Mouse (Mus musculus) hematopoietic stem cell, adult 5-6 weeks (primary cell): ENCODE measurements around the gene Recql5. TPM values are rescaled to one million over a fixed set of nuclear protein-coding genes. Genes with fewer than 3 reads are reported as not detected.
A peak's percentile ranks its signal among the peaks of the same experiment; 100 is the strongest.

Experiments
- ATAC-seq, 2 experiments: fragments of 125-278 bp in 1 of 2; replicated peaks in 1 of 2; 2 replicates each; pipeline ENCODE4 v1.8.0; 2016 to 2017; ENCODE audit warnings: inconsistent platforms in 2 of 2, mild to moderate bottlenecking in 2 of 2, moderate number of reproducible peaks in 2 of 2, low read depth in 1 of 2, moderate TSS enrichment in 1 of 2; ENCODE audit not compliant: low FRiP score in 2 of 2, poor library complexity in 2 of 2, severe bottlenecking in 2 of 2, insufficient read depth in 1 of 2, low TSS enrichment in 1 of 2
- total RNA-seq: library from RNA; stranded (forward); fragments of 172-1452, 232-1000 nt; gene quantifications from 2 replicates; pipeline ENCODE4 v1.2.3, GENCODE M21; 2017

The Recql5 gene
- total RNA-seq, 1 experiment from 2014 or later, result 13.6 TPM

- ATAC-seq, result no peak
Measured at GRCm38 (mm10) chr11:115948316-115948715, 15.0 kb upstream of the Recql5 start.

GRCm38 (mm10) chr11:115946221-115946828 lies 13.0 kb upstream of the Recql5 start:
- no peak for ATAC-seq

- ATAC-seq, result no peak
Measured at GRCm38 (mm10) chr11:115945247-115945646, 12.0 kb upstream of the Recql5 start.

- ATAC-seq, result no peak
Measured at GRCm38 (mm10) chr11:115941980-115942379, 8.7 kb upstream of the Recql5 start.

GRCm38 (mm10) chr11:115939690-115940329 lies 6.5 kb upstream of the Recql5 start:
- ATAC-seq, result peak; percentile 53 to 84; a peak in 3 of 4 replicates

GRCm38 (mm10) chr11:115933747-115934110 lies 452 bp upstream of the Recql5 start:
- ATAC-seq, result no peak; a peak in 1 of 4 replicates

GRCm38 (mm10) chr11:115931235-115931634 lies 2.0 kb downstream of the Recql5 start:
- no peak for ATAC-seq

DNA sequence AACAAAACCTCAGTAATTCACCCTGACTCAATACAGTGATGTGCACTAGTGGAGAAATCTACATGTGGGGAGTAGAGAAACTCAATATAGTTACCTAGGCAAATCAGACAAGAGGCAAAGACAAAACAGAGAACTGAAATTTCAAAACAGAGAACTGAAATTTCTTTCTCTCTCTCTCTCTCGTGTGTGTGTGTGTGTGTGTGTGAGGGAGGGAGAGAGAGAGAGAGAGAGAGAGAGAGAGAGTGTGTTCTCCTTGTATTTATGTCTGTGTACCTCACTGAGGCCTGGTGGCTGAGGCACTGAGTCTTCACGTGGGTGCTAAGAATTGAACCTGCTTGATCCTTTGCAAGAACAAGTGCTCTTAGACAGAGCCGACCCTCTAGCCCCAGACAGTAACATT lies 3.5 kb downstream of the Recql5 start:
- ATAC-seq, result no peak

GRCm38 (mm10) chr11:115929031-115929430 lies 4.2 kb downstream of the Recql5 start:
- no peak for ATAC-seq

DNA sequence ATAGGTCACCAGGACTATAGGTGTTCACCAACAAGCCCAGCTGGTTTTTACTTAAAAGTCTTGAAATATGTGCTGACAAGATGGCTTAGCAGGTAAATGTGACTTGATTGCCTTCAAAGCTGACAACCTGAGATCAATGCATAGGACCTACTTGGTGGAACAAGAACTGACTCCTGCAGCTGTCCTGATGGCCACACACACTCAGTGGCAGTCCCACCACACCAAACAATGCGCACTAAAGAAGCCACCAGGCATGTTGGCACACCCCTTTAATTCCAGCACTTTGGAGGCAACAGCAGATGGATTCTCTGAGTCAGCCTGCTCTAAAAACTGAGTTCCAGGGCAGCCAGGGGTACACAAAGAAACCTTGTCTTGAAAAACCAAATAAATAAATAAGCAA lies 11.3 kb downstream of the Recql5 start:
- ATAC-seq, result no peak

DNA sequence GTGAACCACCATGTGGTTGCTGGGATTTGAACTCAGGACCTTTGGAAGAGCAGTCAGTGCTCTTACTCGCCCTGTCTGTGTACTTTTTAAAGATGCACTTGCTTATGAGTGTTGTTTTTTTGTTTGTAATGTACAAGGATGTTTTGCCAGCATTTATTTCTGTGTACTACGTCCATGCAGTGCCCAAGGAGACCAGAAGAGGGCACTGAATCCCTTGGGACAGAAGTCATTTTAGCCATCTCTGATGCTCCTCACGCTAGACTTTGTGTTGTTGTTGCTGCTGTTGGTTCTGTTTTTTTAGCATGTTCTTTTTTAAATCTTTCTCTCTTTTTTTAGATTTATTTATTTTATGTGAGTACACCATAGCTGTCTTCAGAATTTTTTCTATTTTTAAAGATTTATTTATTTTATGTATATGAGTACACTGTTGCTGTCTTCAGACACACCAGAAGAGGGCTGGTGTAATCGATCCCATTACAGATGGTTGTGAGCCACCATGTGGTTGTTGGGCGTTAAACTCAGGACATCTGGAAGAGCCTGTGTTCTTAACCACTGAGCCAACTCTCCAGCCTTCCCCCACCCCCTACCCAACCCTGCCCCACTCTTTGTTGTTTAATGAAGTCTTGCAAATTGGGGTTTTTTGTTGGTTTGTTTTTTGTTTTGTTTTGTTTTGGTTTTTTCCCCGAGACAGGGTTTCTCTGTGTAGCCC lies 13.0 kb downstream of the Recql5 start:
- peak in 1 of 2 experiments; percentile 62; a peak in 2 of 4 replicates for ATAC-seq

DNA sequence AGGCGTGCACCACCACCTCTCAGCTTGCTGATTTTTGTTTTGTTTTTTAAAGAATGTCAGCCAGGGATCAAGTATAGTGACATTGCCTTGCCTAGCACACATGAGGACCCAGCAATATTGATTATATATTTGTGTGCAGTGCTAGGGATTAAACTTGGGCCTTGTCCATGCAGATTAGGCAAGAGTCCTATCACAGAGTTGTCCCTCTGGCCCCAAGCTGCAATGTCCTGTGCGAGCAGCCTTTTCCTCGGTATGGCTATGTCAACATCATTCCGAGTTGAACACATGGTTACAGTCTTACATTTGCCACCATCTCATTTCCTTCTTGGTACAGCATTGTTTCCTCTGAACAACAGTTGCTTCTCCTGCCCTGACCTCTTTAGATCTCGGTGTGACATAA lies 14.2 kb downstream of the Recql5 start:
- no peak for ATAC-seq

DNA sequence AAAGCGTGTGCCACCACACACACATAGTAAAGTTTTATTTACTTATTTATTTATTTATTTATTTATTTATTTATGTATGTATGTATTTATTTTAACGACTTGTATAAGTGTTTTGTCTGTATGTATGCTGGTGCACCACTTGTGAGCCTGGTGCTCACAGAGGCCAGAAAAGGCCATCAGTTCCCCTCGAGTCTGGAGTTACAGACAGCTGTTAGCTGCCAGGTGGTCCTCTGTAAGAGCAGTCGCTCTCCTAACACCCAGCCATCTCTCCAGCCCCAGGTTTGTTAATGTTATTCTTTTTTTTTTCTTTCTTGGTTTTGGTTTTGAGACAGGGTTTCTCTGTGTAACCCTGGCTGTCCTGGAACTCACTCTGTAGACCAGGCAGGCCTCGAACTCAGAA lies 14.6 kb downstream of the Recql5 start:
- ATAC-seq, result no peak

- no peak for ATAC-seq
Measured at GRCm38 (mm10) chr11:115916579-115916978, 16.7 kb downstream of the Recql5 start.

DNA sequence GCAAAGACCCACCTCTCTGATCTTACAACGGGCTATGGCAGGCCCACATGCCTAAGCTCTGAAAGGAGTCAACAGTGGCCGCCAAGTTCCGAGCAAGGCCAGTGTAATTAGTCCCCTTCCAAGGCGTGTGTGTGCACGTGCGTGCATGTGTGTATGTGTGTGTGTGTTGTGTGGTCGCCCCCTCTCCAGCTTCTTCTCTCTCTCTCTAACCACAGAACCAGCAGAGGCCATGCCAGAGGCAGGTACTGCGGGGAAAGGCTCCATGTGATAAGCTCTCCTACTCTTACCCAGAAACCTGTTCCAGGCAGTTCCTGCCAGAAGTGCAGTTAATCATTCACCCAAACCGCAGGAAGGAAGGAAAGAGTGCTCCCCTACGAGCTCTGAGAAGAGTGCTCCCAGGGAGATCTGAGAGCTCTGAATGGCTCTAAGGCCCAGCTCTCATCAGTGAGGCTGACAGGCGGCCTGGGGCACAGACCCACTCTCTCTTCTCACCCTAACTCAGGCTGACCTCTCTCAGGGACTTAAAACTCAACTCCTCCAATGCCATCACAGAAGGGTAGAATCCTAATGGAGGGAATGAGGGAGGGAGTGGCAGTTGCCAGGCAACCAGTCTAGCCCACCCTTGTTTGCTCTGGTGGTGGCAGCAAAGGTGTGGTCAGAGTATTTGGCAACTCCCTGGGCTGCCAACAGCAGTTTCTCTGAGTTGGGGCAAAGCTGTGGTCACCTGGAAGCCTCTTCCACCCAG lies 21.5 kb downstream of the Recql5 start, which contains the start of gene Smim6:
TSS of gene Smim6 (plus strand) at position 386 of the 745 bp plus-strand sequence.
- peak; percentile 60 to 68 for ATAC-seq

DNA sequence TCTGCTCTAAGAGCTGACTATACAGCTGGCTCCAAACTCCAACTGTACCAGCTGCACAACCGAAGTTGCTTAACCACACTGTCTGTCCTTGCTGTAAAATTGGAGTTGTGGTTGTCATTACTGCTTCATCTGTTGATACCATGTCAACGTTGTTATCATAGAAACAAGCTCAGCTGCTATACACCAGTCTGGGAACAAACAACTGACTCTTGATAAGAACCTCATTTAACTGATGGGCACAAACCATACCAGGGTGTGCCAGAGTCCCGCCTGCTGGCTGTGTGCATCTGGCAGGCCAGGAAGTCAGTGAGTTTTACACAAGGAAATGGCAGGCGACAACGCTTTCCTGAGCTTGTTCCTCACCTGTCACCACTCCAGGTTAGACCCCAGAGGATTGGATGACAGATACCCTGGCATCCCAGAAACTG lies 22.1 kb downstream of the Recql5 start:
- peak; percentile 39 to 67 for ATAC-seq

GRCm38 (mm10) chr11:115906521-115906920 lies 26.8 kb downstream of the Recql5 start:
- no peak for ATAC-seq

DNA sequence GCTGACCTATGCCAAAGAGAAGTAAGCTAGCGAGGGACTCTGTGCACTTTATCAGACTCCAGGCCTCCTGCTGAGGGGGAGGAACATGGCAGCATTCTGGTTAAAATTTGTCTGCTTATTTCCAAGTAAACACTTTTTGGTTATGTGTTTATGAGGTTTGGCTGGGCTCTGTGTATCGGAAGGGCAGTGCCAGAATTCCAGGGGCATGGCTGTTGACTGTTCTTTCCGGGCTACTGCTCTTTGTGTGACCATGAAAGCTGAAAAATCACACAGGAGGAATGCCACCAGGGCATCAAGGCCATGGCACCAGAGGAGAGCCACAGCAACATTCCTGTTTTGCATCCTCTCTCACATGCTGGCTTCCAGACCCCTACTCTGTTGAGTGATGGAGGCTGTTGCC lies 27.2 kb downstream of the Recql5 start:
- no peak for ATAC-seq
